Mouse (Mus musculus) lung, postnatal 0 days (tissue): ENCODE measurements at regions not wholly inside any gene's neighbourhood (a gene's known extent, or its start where the extent isn't known, plus 50 kb on each side); places are given as distances from the start of the nearest gene placed in this dataset.

Source experiments
- CTCF ChIP-seq: IDR thresholded peaks from 2 replicates; pipeline ENCODE4 v1.5.1; 2016; ENCODE audit warnings: antibody characterized with exemption, mild to moderate bottlenecking
- EP300 ChIP-seq: IDR thresholded peaks from 2 replicates; pipeline ENCODE4 v1.6.1; 2016; ENCODE audit warnings: antibody characterized with exemption, mild to moderate bottlenecking, control low read depth

DNA sequence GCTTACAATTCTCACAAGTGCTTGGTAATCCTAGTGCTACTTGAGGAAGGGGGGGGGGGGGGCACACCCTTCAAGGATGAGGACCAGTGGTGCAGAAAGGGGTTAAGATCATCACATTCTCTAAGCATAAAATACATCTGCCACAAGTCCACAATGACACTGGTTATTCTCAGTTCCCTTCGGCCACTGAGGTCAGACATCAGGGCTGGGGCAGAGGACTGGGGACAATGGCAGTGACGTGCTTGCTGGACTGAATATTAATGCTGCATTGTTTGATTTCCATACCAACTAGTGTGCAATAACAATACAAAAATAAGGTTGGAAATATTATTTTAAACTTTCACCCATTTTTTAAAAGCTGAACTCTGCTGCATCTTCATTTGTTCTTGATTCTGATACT, 2779.1 kb downstream of the 9330182O14Rik start:
- TF ChIP-seq CTCF (no peak), EP300 (no peak)
